Mouse (Mus musculus): ENCODE results near the gene Otud7a. TPM values are rescaled to one million over a fixed set of nuclear protein-coding genes. Genes with fewer than 3 reads are reported as not detected.

Gene Otud7a
- polyA plus RNA-seq, 1 experiment from 2014 or later, result 3.4 TPM

DNA sequence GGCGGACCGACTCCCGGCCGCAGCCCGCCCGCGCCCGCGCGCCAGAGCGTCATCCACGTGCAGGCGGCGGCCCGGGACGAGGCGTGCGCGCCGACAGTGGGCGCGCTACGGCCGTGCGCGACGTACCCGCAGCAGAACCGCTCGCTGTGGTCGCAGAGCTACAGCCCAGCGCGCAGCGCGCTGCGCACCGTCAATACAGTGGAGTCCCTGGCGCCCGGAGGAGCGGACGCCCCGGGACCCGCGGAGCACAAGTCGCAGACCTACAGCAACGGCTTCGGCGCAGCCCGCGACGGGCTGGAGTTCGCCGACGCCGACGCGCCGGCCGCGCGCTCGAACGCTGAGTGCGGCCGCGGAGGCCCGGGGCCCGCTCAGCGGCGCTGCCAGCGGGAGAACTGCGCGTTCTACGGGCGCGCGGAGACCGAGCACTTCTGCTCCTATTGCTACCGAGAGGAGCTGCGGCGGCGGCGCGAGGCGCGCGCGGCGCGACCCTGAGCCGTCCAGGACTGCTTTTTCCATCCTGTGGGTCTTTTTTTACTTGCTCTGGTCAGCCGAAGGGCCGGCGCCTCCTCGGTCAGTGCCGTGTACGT is 313.8 kb downstream of the Otud7a start:
- Histone ChIP-seq H3K27ac (replicated peaks; ENCODE audit: low read depth, low read length) (0 out of 2 replicates have a peak overlapping the region, but pooled peaks have one; percentile 9), H3K4me2 (ENCODE audit: low read length) (peak overlapping the region; percentile 73), H3K27me3 (ENCODE audit: control insufficient read depth, insufficient read depth, low read length) (peaks cover 73% of the 10 kb centered on the region), H3K4me3 (replicated peaks; ENCODE audit: low read depth, low read length) (peak overlapping the region; percentile 41), H3K9ac (replicated peaks; ENCODE audit: low read length) (peak overlapping the region; percentile 52; the same call in 1 of the 2 replicates), H3K9me3 (ENCODE audit: control insufficient read depth, low read length) (no peaks in the 10 kb centered on the region), H3K4me1 (ENCODE audit: control insufficient read depth, insufficient read depth, low read length) (peaks cover 26% of the 10 kb centered on the region), H3K36me3 (ENCODE audit: control insufficient read depth, insufficient read depth, low read length) (no peaks in the 10 kb centered on the region)
- ATAC-seq (ENCODE audit: low FRiP score, low TSS enrichment) (peak; percentile 65), DNase-seq (peak; percentile 82)
- under 1% methylated on average over 97 of the region's 97 CpGs for WGBS

DNA sequence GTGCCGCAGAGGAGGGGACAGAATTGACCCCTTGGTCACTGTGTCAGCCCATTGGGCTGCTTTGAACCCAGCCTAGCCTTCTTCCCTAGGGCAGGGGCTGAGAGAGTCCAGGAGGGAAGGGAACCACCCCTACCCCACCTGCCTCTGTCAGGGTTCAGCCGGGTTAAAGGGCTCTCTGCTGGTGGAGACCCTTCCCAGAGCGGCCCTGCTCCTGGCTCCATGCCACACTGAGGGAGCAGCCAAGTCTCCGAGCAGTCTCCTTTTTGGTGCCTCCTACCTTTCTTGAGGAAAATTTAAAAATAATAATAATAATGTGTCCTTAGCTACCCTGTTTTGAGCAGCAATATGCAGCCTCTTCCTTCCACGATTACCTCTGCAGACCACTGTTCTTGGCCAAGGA is 315.1 kb downstream of the Otud7a start:
- H3K36me3 ChIP-seq (ENCODE audit: control insufficient read depth, insufficient read depth, low read length), result no peaks in the 10 kb centered on the region
- no peak overlapping the region for H3K27ac ChIP-seq (replicated peaks; ENCODE audit: low read depth, low read length)
- H3K4me1 ChIP-seq (ENCODE audit: control insufficient read depth, insufficient read depth, low read length), result peaks cover 17% of the 10 kb centered on the region; the same call in 1 of the 2 replicates
- H3K9ac ChIP-seq (replicated peaks; ENCODE audit: low read length), result no peak overlapping the region
- ATAC-seq (ENCODE audit: low FRiP score, low TSS enrichment) (no peak), DNase-seq (no peak)
- no peaks in the 10 kb centered on the region for H3K9me3 ChIP-seq (ENCODE audit: control insufficient read depth, low read length)
- peaks cover 66% of the 10 kb centered on the region for H3K27me3 ChIP-seq (ENCODE audit: control insufficient read depth, insufficient read depth, low read length)
- H3K4me2 ChIP-seq (ENCODE audit: low read length), result no peak overlapping the region
- WGBS, result 25% methylated on average over 5 of the region's 5 CpGs
- H3K4me3 ChIP-seq (replicated peaks; ENCODE audit: low read depth, low read length), result no peak overlapping the region

DNA sequence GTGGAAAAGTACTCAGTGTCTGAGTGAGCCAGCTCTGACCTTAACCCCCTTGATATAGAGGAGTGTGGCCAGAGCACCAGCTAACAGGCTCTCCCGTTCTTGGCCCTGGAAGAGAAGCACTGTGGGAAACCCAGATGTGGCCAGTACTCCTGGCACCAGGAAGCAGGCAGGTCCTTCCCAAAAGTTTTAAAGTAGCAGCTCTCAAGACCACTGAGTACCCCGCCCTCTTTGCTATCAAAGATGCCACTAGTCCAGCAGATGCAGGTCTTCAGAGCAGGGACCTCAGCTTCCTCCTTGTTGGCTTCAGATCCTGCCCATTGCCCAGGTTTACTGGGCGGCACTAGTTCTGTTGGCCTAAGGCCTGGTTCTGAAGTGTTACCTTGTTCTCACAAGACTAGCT is 318.0 kb downstream of the Otud7a start:
- no peaks in the 10 kb centered on the region for H3K9me3 ChIP-seq (ENCODE audit: control insufficient read depth, low read length)
- 0 out of 2 replicates have a peak, but pooled peaks cover 8% of the 10 kb centered on the region for H3K4me1 ChIP-seq (ENCODE audit: control insufficient read depth, insufficient read depth, low read length)
- DNase-seq (no peak), ATAC-seq (ENCODE audit: low FRiP score, low TSS enrichment) (no peak)
- H3K36me3 ChIP-seq (ENCODE audit: control insufficient read depth, insufficient read depth, low read length), result no peaks in the 10 kb centered on the region
- peaks cover 39% of the 10 kb centered on the region for H3K27me3 ChIP-seq (ENCODE audit: control insufficient read depth, insufficient read depth, low read length)
- WGBS, result 81% methylated on average over 3 of the region's 3 CpGs
- H3K9ac ChIP-seq (replicated peaks; ENCODE audit: low read length), result no peak overlapping the region
- H3K4me3 ChIP-seq (replicated peaks; ENCODE audit: low read depth, low read length), result no peak overlapping the region
- no peak overlapping the region for H3K4me2 ChIP-seq (ENCODE audit: low read length)
- H3K27ac ChIP-seq (replicated peaks; ENCODE audit: low read depth, low read length), result no peak overlapping the region

DNA sequence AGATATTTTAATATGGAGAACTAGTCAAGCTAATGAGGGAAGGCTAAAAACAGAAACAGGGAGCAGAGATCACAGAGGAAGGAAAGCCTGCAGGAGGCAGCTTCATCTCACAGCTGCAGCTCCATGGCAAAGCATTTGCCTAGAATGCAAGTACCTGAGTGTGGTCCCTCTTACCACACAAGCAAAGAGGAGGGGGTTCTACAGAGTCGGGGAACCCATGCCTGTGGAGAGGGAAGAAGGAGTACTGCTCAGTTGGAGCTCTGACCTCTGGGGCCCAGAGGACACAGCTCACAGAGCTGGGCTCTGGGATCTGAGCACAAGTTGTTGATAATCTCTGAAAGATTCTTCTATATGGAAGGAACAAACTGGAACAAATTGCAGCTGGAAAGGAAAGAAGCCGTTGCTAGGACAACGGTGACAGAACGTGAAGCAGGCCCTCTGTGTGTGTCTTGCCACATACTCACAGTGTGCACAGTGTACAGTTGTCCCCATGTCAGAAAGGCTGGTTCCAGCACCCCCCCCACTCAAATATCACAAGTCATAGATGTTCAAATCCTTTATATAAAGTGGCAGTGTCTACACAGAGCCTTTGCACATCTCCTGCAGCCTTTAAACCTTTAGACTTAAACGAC is 324.0 kb downstream of the Otud7a start:
- no peaks in the 10 kb centered on the region for H3K9me3 ChIP-seq (ENCODE audit: control insufficient read depth, low read length)
- H3K27ac ChIP-seq (replicated peaks; ENCODE audit: low read depth, low read length), result no peak overlapping the region
- H3K4me3 ChIP-seq (replicated peaks; ENCODE audit: low read depth, low read length), result no peak overlapping the region
- peaks cover 12% of the 10 kb centered on the region; the same call in 1 of the 2 replicates for H3K4me1 ChIP-seq (ENCODE audit: control insufficient read depth, insufficient read depth, low read length)
- ATAC-seq (ENCODE audit: low FRiP score, low TSS enrichment) (peak; percentile 72), DNase-seq (peak; percentile 61)
- 21% methylated on average over 5 of the region's 5 CpGs for WGBS
- no peaks in the 10 kb centered on the region for H3K36me3 ChIP-seq (ENCODE audit: control insufficient read depth, insufficient read depth, low read length)
- no peak overlapping the region for H3K9ac ChIP-seq (replicated peaks; ENCODE audit: low read length)
- H3K27me3 ChIP-seq (ENCODE audit: control insufficient read depth, insufficient read depth, low read length), result no peaks in the 10 kb centered on the region
- no peak overlapping the region for H3K4me2 ChIP-seq (ENCODE audit: low read length)

DNA sequence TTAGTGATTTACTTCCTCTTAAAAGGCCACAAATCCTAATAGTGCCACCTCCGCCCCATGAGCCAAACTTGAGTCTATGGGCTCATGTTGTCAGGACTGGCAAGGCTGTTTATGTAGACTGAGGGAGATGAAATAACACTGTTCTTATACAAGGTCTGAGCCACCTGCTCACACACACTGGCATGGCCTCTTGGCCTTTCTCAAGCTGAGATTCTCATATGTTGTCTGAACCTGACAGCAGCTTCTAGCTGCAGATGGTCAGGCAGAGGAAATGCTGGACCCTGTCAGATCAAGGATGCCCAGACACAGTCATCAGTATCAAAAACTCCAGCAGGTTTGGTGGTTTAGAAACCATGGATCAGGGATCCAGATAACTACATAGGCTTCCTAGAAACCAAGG is 328.7 kb downstream of the Otud7a start:
- Histone ChIP-seq H3K9me3 (ENCODE audit: control insufficient read depth, low read length) (no peaks in the 10 kb centered on the region), H3K4me1 (ENCODE audit: control insufficient read depth, insufficient read depth, low read length) (peaks cover 7% of the 10 kb centered on the region; the same call in 1 of the 2 replicates), H3K4me2 (ENCODE audit: low read length) (no peak overlapping the region), H3K27ac (replicated peaks; ENCODE audit: low read depth, low read length) (no peak overlapping the region), H3K4me3 (replicated peaks; ENCODE audit: low read depth, low read length) (no peak overlapping the region), H3K9ac (replicated peaks; ENCODE audit: low read length) (no peak overlapping the region), H3K36me3 (ENCODE audit: control insufficient read depth, insufficient read depth, low read length) (no peaks in the 10 kb centered on the region), H3K27me3 (ENCODE audit: control insufficient read depth, insufficient read depth, low read length) (no peaks in the 10 kb centered on the region)
- 100% methylated on average over 1 of the region's 1 CpGs for WGBS
- DNase-seq (no peak), ATAC-seq (ENCODE audit: low FRiP score, low TSS enrichment) (no peak)

DNA sequence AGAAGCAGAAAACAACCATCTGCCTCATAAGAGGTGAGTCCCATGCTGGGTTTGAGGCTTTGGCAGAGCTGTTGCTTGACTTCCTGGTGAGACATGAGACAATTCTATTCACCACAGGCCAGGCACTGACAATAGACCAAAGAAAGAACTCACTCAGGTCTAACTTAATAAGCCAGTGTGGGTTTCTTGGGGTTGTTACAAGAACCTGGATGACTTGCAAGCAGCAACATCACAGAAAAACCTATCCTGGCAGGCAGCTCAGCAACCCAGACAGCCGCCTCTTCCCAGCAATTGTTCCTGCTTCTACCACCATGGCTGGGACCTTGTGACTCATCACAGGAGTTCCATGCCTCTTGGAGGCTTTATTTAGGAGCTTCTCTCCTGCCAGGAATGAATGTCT is 329.7 kb downstream of the Otud7a start:
- no peak overlapping the region for H3K4me2 ChIP-seq (ENCODE audit: low read length)
- H3K36me3 ChIP-seq (ENCODE audit: control insufficient read depth, insufficient read depth, low read length), result no peaks in the 10 kb centered on the region
- H3K4me3 ChIP-seq (replicated peaks; ENCODE audit: low read depth, low read length), result no peak overlapping the region
- no peaks in the 10 kb centered on the region for H3K27me3 ChIP-seq (ENCODE audit: control insufficient read depth, insufficient read depth, low read length)
- ATAC-seq (ENCODE audit: low FRiP score, low TSS enrichment) (no peak), DNase-seq (no peak)
- H3K27ac ChIP-seq (replicated peaks; ENCODE audit: low read depth, low read length), result no peak overlapping the region
- H3K4me1 ChIP-seq (ENCODE audit: control insufficient read depth, insufficient read depth, low read length), result 0 out of 2 replicates have a peak, but pooled peaks cover 3% of the 10 kb centered on the region
- no peaks in the 10 kb centered on the region for H3K9me3 ChIP-seq (ENCODE audit: control insufficient read depth, low read length)
- WGBS, result 25% methylated on average over 1 of the region's 1 CpGs
- no peak overlapping the region for H3K9ac ChIP-seq (replicated peaks; ENCODE audit: low read length)

DNA sequence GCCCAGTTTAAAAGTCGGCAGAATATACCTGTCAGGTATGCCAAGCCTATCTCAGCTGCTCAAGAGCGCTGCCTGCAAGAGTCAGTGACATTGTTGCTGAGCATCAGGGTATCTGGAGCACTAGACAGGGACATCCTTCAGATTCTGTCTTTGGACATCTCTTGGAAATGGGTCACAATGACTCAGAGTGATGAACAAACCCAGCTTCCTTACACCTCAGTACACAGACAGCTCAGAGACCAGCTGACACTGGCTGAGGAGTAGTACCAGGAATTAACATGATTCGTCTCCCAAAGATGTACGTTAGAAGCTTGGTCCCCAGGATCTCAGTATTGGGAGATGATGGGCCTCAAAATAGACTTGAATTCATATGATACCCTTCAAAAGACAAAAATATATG is 332.8 kb downstream of the Otud7a start:
- DNase-seq (no peak), ATAC-seq (ENCODE audit: low FRiP score, low TSS enrichment) (no peak)
- 91% methylated on average over 4 of the region's 4 CpGs for WGBS
- Histone ChIP-seq H3K4me3 (replicated peaks; ENCODE audit: low read depth, low read length) (no peak overlapping the region), H3K36me3 (ENCODE audit: control insufficient read depth, insufficient read depth, low read length) (no peaks in the 10 kb centered on the region), H3K4me2 (ENCODE audit: low read length) (no peak overlapping the region), H3K9ac (replicated peaks; ENCODE audit: low read length) (no peak overlapping the region), H3K27me3 (ENCODE audit: control insufficient read depth, insufficient read depth, low read length) (no peaks in the 10 kb centered on the region), H3K9me3 (ENCODE audit: control insufficient read depth, low read length) (no peaks in the 10 kb centered on the region), H3K4me1 (ENCODE audit: control insufficient read depth, insufficient read depth, low read length) (no peaks in the 10 kb centered on the region), H3K27ac (replicated peaks; ENCODE audit: low read depth, low read length) (no peak overlapping the region)

DNA sequence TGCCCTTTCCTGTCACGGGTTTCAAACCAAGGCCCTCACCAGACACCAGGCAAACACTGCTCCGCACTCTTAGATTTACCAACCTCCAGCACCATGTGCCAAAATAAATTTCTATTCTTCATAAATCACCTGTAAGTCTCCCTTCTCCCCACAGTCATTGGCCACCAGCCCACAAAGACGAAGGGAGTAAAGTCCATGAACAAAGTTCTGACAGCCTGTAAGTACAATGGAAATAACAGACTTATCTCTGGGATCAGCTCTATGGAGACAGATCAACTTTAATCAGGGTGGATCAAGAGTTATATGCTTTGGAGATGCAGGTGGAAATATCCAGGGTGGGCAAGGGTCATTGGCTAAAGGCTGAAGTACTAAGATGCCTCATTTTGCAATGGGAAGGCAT is 336.3 kb downstream of the Otud7a start:
- H3K4me1 ChIP-seq (ENCODE audit: control insufficient read depth, insufficient read depth, low read length), result no peaks in the 10 kb centered on the region
- DNase-seq, result no peak
- ATAC-seq (ENCODE audit: low FRiP score, low TSS enrichment), result no peak
- H3K9me3 ChIP-seq (ENCODE audit: control insufficient read depth, low read length), result no peaks in the 10 kb centered on the region
- no peak overlapping the region for H3K27ac ChIP-seq (replicated peaks; ENCODE audit: low read depth, low read length)
- no peak overlapping the region for H3K4me3 ChIP-seq (replicated peaks; ENCODE audit: low read depth, low read length)
- 88% methylated on average over 3 of the region's 3 CpGs for WGBS
- H3K4me2 ChIP-seq (ENCODE audit: low read length), result no peak overlapping the region
- no peak overlapping the region for H3K9ac ChIP-seq (replicated peaks; ENCODE audit: low read length)
- H3K36me3 ChIP-seq (ENCODE audit: control insufficient read depth, insufficient read depth, low read length), result no peaks in the 10 kb centered on the region
- H3K27me3 ChIP-seq (ENCODE audit: control insufficient read depth, insufficient read depth, low read length), result no peaks in the 10 kb centered on the region

DNA sequence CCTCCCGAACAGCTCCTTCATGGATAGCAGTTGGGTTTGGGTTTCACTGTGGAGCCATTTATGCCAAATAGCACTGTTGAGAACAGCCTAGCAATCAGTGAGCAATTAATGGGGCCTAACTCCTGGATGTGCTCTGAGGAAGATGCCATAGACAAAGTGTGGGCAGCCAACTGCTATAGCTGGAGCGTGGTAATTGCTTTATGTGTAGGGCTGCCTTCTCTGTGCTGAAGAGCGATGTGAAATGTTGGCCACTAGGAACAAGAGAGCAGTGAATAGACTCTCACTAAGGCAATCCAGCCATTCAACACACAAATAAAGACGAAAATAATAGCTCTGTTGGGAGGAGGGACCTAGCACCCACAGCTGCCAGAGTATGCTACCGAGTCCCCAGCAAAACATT is 345.2 kb downstream of the Otud7a start:
- Histone ChIP-seq H3K4me1 (ENCODE audit: control insufficient read depth, insufficient read depth, low read length) (no peaks in the 10 kb centered on the region), H3K36me3 (ENCODE audit: control insufficient read depth, insufficient read depth, low read length) (no peaks in the 10 kb centered on the region), H3K9me3 (ENCODE audit: control insufficient read depth, low read length) (no peaks in the 10 kb centered on the region), H3K9ac (replicated peaks; ENCODE audit: low read length) (no peak overlapping the region), H3K4me2 (ENCODE audit: low read length) (no peak overlapping the region), H3K27me3 (ENCODE audit: control insufficient read depth, insufficient read depth, low read length) (no peaks in the 10 kb centered on the region), H3K4me3 (replicated peaks; ENCODE audit: low read depth, low read length) (no peak overlapping the region), H3K27ac (replicated peaks; ENCODE audit: low read depth, low read length) (no peak overlapping the region)
- ATAC-seq (ENCODE audit: low FRiP score, low TSS enrichment), result no peak
- WGBS, result 34% methylated on average over 5 of the region's 5 CpGs
- peak; percentile 15 for DNase-seq
